Mouse (Mus musculus) heart, postnatal 0 days (tissue): ENCODE measurements at regions not wholly inside any gene's neighbourhood (a gene's known extent, or its start where the extent isn't known, plus 50 kb on each side); places are given as distances from the start of the nearest gene placed in this dataset.

Experiments used
- CTCF ChIP-seq: IDR thresholded peaks from 2 replicates; pipeline ENCODE4 v1.5.1; 2016; ENCODE audit warnings: antibody characterized with exemption, control low read depth, low read depth
- EP300 ChIP-seq: IDR thresholded peaks from 2 replicates; pipeline ENCODE4 v1.6.1; 2016; ENCODE audit warnings: antibody characterized with exemption, low read depth

DNA sequence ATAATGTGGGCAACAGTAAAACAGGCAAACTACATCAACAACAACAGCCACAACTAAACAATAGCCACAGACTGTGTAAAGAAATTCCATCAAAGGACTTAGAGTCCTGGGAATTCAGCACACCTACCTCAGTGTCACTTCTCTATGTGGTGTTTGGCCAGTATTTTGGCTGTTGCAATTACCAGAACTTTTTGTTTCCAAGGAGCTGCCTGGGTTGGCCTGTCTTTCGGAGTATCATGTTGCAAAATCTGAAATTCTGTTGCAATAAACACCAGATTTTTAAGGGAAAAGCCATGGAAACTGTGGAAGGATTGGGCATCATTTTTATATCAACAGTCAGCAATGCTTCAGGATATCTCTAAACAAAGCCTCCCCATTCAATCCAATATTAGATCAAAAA is 275.1 kb upstream of the Gm11146 start:
- TF ChIP-seq CTCF: no peak
- no peak for TF ChIP-seq EP300
